Mouse (Mus musculus): ENCODE measurements around the gene Tnfsfm13. TPM values are rescaled to one million over a fixed set of nuclear protein-coding genes. Genes with fewer than 3 reads are reported as not detected.

Tnfsfm13 gene
- polyA plus RNA-seq, 1 experiment from 2014 or later = 3.7 TPM

DNA sequence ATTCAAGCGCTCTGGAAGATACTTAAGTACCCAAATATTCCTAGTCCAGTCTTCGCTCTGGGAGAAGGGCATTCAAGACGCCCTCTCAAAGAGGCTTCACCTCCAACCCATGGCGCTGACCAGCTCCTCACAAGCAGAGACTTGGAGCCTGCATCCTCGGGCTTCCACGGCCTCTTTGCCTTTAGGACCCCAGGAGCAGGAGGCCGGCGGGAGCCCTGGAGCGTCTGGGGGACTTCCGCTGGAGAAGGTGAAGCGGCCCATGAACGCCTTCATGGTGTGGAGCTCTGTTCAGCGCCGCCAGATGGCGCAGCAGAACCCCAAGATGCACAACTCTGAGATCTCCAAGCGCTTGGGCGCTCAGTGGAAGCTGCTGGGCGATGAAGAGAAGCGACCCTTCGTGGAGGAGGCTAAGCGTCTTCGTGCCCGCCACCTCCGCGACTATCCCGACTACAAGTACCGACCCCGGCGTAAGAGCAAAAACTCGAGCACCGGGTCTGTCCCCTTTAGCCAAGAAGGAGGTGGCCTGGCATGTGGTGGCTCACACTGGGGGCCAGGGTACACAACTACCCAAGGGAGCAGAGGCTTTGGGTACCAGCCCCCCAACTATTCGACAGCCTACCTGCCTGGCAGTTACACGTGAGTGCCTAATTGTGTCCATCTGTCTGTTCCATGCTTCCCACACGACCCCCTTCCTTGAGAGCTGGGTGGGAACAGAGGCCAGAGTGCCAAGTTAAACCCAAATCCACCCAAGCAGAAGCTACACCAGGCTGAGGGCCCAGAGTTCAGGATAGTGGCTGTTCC, 40.4 kb downstream of the Tnfsfm13 start, which contains the start of gene Sox15:
Gene Sox15, plus strand, starts transcription at position 51 of the 801 bp plus-strand sequence.
- H3K4me1 ChIP-seq (replicated peaks; ENCODE audit: control insufficient read depth, insufficient read depth, low read length) = peaks cover 6% of the 10 kb centered on the region; the same call in 1 of the 2 replicates
- H3K27me3 ChIP-seq (replicated peaks; ENCODE audit: control insufficient read depth, insufficient read depth, low read length) = no peaks in the 10 kb centered on the region
- H3K27ac ChIP-seq (ENCODE audit: low read depth) = peak within 1 kb of the TSS; percentile 22; the same call in 1 of the 2 replicates
- peak; percentile 71 for ATAC-seq (replicated peaks; ENCODE audit: low FRiP score, low TSS enrichment, low read depth)
- no peak within 1 kb of the TSS for H3K4me2 ChIP-seq (ENCODE audit: low read length)
- no peak within 1 kb of the TSS for H3K9ac ChIP-seq (ENCODE audit: low read length)
- peaks cover 83% of the 10 kb centered on the region for H3K36me3 ChIP-seq (ENCODE audit: control insufficient read depth, insufficient read depth, low read length)
- no peaks in the 10 kb centered on the region for H3K9me3 ChIP-seq (ENCODE audit: control insufficient read depth, low read length)
- WGBS = 24% methylated on average over 34 of the region's 34 CpGs
- DNase-seq (ENCODE audit: low spot score) = peak; percentile 86
- no peak within 1 kb of the TSS for H3K4me3 ChIP-seq (ENCODE audit: low read depth, low read length)

DNA sequence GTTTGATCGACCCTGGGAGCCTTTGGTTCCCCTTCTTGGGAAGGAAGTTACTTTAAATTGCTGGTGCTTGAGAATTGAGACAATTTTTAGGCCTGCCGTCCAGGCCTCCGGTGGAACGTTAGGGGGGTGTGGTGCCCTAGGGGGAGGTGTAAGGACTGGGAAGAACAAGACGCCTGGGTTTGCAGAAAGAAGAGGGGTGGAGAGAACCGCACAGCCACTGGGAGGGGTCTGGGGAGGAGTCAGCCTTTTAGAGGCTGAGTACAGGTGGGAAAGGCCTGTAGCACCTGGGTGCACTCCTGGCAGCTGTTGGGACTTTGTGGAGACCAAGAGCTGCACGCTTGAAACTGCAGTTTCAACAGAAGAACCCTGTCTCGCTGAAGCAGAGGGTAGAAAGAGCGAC, 41.1 kb downstream of the Tnfsfm13 start:
- no peak overlapping the region for H3K4me2 ChIP-seq (ENCODE audit: low read length)
- H3K36me3 ChIP-seq (ENCODE audit: control insufficient read depth, insufficient read depth, low read length) = peaks cover 84% of the 10 kb centered on the region
- H3K9ac ChIP-seq (ENCODE audit: low read length) = no peak overlapping the region
- H3K27me3 ChIP-seq (replicated peaks; ENCODE audit: control insufficient read depth, insufficient read depth, low read length) = no peaks in the 10 kb centered on the region
- peak overlapping the region; percentile 22; the same call in 1 of the 2 replicates for H3K27ac ChIP-seq (ENCODE audit: low read depth)
- H3K4me3 ChIP-seq (ENCODE audit: low read depth, low read length) = no peak overlapping the region
- no peaks in the 10 kb centered on the region for H3K9me3 ChIP-seq (ENCODE audit: control insufficient read depth, low read length)
- WGBS = 39% methylated on average over 9 of the region's 9 CpGs
- ATAC-seq (replicated peaks; ENCODE audit: low FRiP score, low TSS enrichment, low read depth) = no peak
- peak; percentile 57 for DNase-seq (ENCODE audit: low spot score)
- H3K4me1 ChIP-seq (replicated peaks; ENCODE audit: control insufficient read depth, insufficient read depth, low read length) = peaks cover 6% of the 10 kb centered on the region; the same call in 1 of the 2 replicates

GRCm38 (mm10) chr11:69653399-69653798, 42.5 kb downstream of the Tnfsfm13 start:
- ATAC-seq (replicated peaks; ENCODE audit: low FRiP score, low TSS enrichment, low read depth) = no peak
- Histone ChIP-seq H3K27ac (ENCODE audit: low read depth) (no peak overlapping the region), H3K9me3 (ENCODE audit: control insufficient read depth, low read length) (no peaks in the 10 kb centered on the region), H3K4me2 (ENCODE audit: low read length) (no peak overlapping the region), H3K27me3 (replicated peaks; ENCODE audit: control insufficient read depth, insufficient read depth, low read length) (no peaks in the 10 kb centered on the region), H3K4me3 (ENCODE audit: low read depth, low read length) (no peak overlapping the region), H3K9ac (ENCODE audit: low read length) (no peak overlapping the region), H3K4me1 (replicated peaks; ENCODE audit: control insufficient read depth, insufficient read depth, low read length) (peaks cover 6% of the 10 kb centered on the region; the same call in 1 of the 2 replicates), H3K36me3 (ENCODE audit: control insufficient read depth, insufficient read depth, low read length) (peaks cover 84% of the 10 kb centered on the region)
- 69% methylated on average over 5 of the region's 5 CpGs for WGBS
- DNase-seq (ENCODE audit: low spot score) = no peak

DNA sequence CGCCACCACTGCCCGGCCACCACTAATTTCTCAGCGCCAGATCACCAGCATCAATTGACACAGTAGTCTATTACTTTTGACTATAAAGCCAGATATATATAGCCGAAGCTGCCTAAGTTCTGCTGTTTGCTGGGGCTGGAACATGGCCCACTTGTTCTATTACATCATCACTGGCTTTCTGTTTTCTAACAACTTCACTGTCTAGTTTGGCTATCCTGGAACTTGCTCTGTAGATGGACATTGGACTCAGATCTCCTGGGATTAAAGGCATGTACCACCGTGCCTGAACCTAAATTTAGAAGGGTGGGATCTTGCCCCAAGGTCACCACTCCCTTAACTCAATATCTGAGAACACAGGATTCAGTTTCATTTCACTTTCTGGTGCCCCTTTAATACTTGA, 50.0 kb downstream of the Tnfsfm13 start:
- Histone ChIP-seq H3K9me3 (ENCODE audit: control insufficient read depth, low read length) (no peaks in the 10 kb centered on the region), H3K9ac (ENCODE audit: low read length) (no peak overlapping the region), H3K27me3 (replicated peaks; ENCODE audit: control insufficient read depth, insufficient read depth, low read length) (no peaks in the 10 kb centered on the region), H3K4me1 (replicated peaks; ENCODE audit: control insufficient read depth, insufficient read depth, low read length) (no peaks in the 10 kb centered on the region), H3K4me2 (ENCODE audit: low read length) (no peak overlapping the region), H3K36me3 (ENCODE audit: control insufficient read depth, insufficient read depth, low read length) (peaks cover 96% of the 10 kb centered on the region), H3K4me3 (ENCODE audit: low read depth, low read length) (no peak overlapping the region), H3K27ac (ENCODE audit: low read depth) (no peak overlapping the region)
- WGBS = 89% methylated on average over 5 of the region's 5 CpGs
- no peak for DNase-seq (ENCODE audit: low spot score)
- ATAC-seq (replicated peaks; ENCODE audit: low FRiP score, low TSS enrichment, low read depth) = no peak

DNA sequence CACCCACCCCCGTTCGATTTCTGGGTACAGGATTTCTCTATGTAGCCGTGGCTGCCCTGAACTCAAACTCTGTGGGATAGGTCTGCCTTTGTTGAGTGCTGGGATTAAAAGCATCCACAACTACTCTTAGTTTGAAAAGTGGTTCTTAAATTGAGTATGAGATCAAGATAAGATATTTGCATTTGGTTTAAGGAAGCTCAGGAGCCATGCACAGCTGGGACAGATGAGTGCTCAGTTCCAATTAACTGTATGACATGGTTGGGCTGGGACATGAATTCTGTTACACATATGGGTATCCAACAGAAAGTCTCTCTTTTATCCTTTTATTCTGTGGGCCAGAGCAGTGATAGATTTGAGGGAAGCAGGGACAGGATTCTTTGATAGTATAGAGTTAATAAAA, 60.4 kb downstream of the Tnfsfm13 start:
- ATAC-seq (replicated peaks; ENCODE audit: low FRiP score, low TSS enrichment, low read depth) (no peak), DNase-seq (ENCODE audit: low spot score) (no peak)
- Histone ChIP-seq H3K9me3 (ENCODE audit: control insufficient read depth, low read length) (no peaks in the 10 kb centered on the region), H3K27ac (ENCODE audit: low read depth) (no peak overlapping the region), H3K9ac (ENCODE audit: low read length) (no peak overlapping the region), H3K27me3 (replicated peaks; ENCODE audit: control insufficient read depth, insufficient read depth, low read length) (no peaks in the 10 kb centered on the region), H3K4me2 (ENCODE audit: low read length) (peak overlapping the region; percentile 84), H3K4me1 (replicated peaks; ENCODE audit: control insufficient read depth, insufficient read depth, low read length) (peaks cover 24% of the 10 kb centered on the region), H3K4me3 (ENCODE audit: low read depth, low read length) (no peak overlapping the region), H3K36me3 (ENCODE audit: control insufficient read depth, insufficient read depth, low read length) (peaks cover 25% of the 10 kb centered on the region)
- WGBS = 77% methylated on average over 3 of the region's 3 CpGs

GRCm38 (mm10) chr11:69633128-69633866, 62.6 kb downstream of the Tnfsfm13 start:
- peaks cover 24% of the 10 kb centered on the region for H3K4me1 ChIP-seq (replicated peaks; ENCODE audit: control insufficient read depth, insufficient read depth, low read length)
- peak overlapping the region; percentile 88 for H3K4me3 ChIP-seq (ENCODE audit: low read depth, low read length)
- ATAC-seq (replicated peaks; ENCODE audit: low FRiP score, low TSS enrichment, low read depth) (peak; percentile 77), DNase-seq (ENCODE audit: low spot score) (no peak)
- 0% methylated on average over 38 of the region's 50 CpGs for WGBS
- peaks cover 7% of the 10 kb centered on the region; the same call in 1 of the 2 replicates for H3K36me3 ChIP-seq (ENCODE audit: control insufficient read depth, insufficient read depth, low read length)
- H3K9ac ChIP-seq (ENCODE audit: low read length) = peak overlapping the region; percentile 94
- H3K27ac ChIP-seq (ENCODE audit: low read depth) = peak overlapping the region; percentile 93
- H3K9me3 ChIP-seq (ENCODE audit: control insufficient read depth, low read length) = no peaks in the 10 kb centered on the region
- H3K27me3 ChIP-seq (replicated peaks; ENCODE audit: control insufficient read depth, insufficient read depth, low read length) = no peaks in the 10 kb centered on the region
- H3K4me2 ChIP-seq (ENCODE audit: low read length) = peak overlapping the region; percentile 84

MicroRNAs encoded within 50 kb of the gene (microRNA counts, 519-probe panel; counts per million panel counts)
- microRNA mmu-miR-1934 (not detected), microRNA mmu-miR-467f (3,040 counts per million, percentile 35 among the panel's probes with 10 or more counts)

Small RNAs within 50 kb of the gene (microRNA-seq; reads per million reads assigned to microRNA genes)
- gene Mir1934 (4.5 reads per million, percentile 32 among the genes with 10 or more reads in this experiment), gene Mir467f (not detected)

Other genes with a start within 250 kb of the Tnfsfm13 start
- 0.98 and 1.9 TPM in 2 replicates for gene Dnah2, start 147.0 kb downstream of the Tnfsfm13 start, polyA plus RNA-seq (2014; fragmentation: Nextera tagmentation; extraction: Ambion mirVana)
- gene Efnb3, start 135.9 kb downstream of the Tnfsfm13 start, polyA plus RNA-seq (2014; fragmentation: Nextera tagmentation; extraction: Ambion mirVana) = 4.0 and 4.9 TPM in 2 replicates
- gene Wrap53, start 115.8 kb downstream of the Tnfsfm13 start, polyA plus RNA-seq (2014; fragmentation: Nextera tagmentation; extraction: Ambion mirVana) = 26.8 and 31.8 TPM in 2 replicates
- gene Trp53, start 115.7 kb downstream of the Tnfsfm13 start, polyA plus RNA-seq (2014; fragmentation: Nextera tagmentation; extraction: Ambion mirVana) = 176 and 192 TPM in 2 replicates
- gene Atp1b2, start 90.2 kb downstream of the Tnfsfm13 start, polyA plus RNA-seq (2014; fragmentation: Nextera tagmentation; extraction: Ambion mirVana) = 7.3 and 8.2 TPM in 2 replicates
- gene Shbg, start 78.2 kb downstream of the Tnfsfm13 start, polyA plus RNA-seq (2014; fragmentation: Nextera tagmentation; extraction: Ambion mirVana) = not detected in 2 replicates
- 16.8 and 18.1 TPM in 2 replicates for gene Sat2, start 74.1 kb downstream of the Tnfsfm13 start, polyA plus RNA-seq (2014; fragmentation: Nextera tagmentation; extraction: Ambion mirVana)
- gene Fxr2, start 63.1 kb downstream of the Tnfsfm13 start, polyA plus RNA-seq (2014; fragmentation: Nextera tagmentation; extraction: Ambion mirVana) = 22.6 and 23.0 TPM in 2 replicates
- 0.35 TPM in 1 of 2 replicates, not detected in the other for gene Sox15, start 40.8 kb downstream of the Tnfsfm13 start, polyA plus RNA-seq (2014; fragmentation: Nextera tagmentation; extraction: Ambion mirVana)
- gene Mpdu1, start 33.5 kb downstream of the Tnfsfm13 start, polyA plus RNA-seq (2014; fragmentation: Nextera tagmentation; extraction: Ambion mirVana) = 32.1 and 39.3 TPM in 2 replicates
- 12.4 and 16.3 TPM in 2 replicates for gene Cd68, start 29.9 kb downstream of the Tnfsfm13 start, polyA plus RNA-seq (2014; fragmentation: Nextera tagmentation; extraction: Ambion mirVana)
- 645 and 692 TPM in 2 replicates for gene Eif4a1, start 23.7 kb downstream of the Tnfsfm13 start, polyA plus RNA-seq (2014; fragmentation: Nextera tagmentation; extraction: Ambion mirVana)
- gene Senp3, start 14.0 kb downstream of the Tnfsfm13 start, polyA plus RNA-seq (2014; fragmentation: Nextera tagmentation; extraction: Ambion mirVana) = 79.1 and 90.8 TPM in 2 replicates
- gene Tnfsf13, start 10.3 kb downstream of the Tnfsfm13 start, polyA plus RNA-seq (2014; fragmentation: Nextera tagmentation; extraction: Ambion mirVana) = 0.48 TPM in 1 of 2 replicates, not detected in the other
- 8.0 and 9.4 TPM in 2 replicates for gene Tnfsf12, start 249 bp downstream of the Tnfsfm13 start, polyA plus RNA-seq (2014; fragmentation: Nextera tagmentation; extraction: Ambion mirVana)
- 35.2 and 38.7 TPM in 2 replicates for gene Polr2a, start 62.5 kb upstream of the Tnfsfm13 start, polyA plus RNA-seq (2014; fragmentation: Nextera tagmentation; extraction: Ambion mirVana)
- gene Slc35g3, start 65.9 kb upstream of the Tnfsfm13 start, polyA plus RNA-seq (2014; fragmentation: Nextera tagmentation; extraction: Ambion mirVana) = not detected in 2 replicates
- 2.8 and 3.3 TPM in 2 replicates for gene Zbtb4, start 69.8 kb upstream of the Tnfsfm13 start, polyA plus RNA-seq (2014; fragmentation: Nextera tagmentation; extraction: Ambion mirVana)
- 3.5 and 4.4 TPM in 2 replicates for gene Chrnb1, start 99.8 kb upstream of the Tnfsfm13 start, polyA plus RNA-seq (2014; fragmentation: Nextera tagmentation; extraction: Ambion mirVana)
- 1.1 and 1.4 TPM in 2 replicates for gene Fgf11, start 105.8 kb upstream of the Tnfsfm13 start, polyA plus RNA-seq (2014; fragmentation: Nextera tagmentation; extraction: Ambion mirVana)
- 16.1 and 22.9 TPM in 2 replicates for gene Tmem102, start 109.5 kb upstream of the Tnfsfm13 start, polyA plus RNA-seq (2014; fragmentation: Nextera tagmentation; extraction: Ambion mirVana)
- gene Gm39566, start 119.2 kb upstream of the Tnfsfm13 start, polyA plus RNA-seq (2014; fragmentation: Nextera tagmentation; extraction: Ambion mirVana) = not detected in 2 replicates
- gene Spem2, start 122.4 kb upstream of the Tnfsfm13 start, polyA plus RNA-seq (2014; fragmentation: Nextera tagmentation; extraction: Ambion mirVana) = not detected in 2 replicates
- 0.17 TPM in 1 of 2 replicates, not detected in the other for gene Spem1, start 126.1 kb upstream of the Tnfsfm13 start, polyA plus RNA-seq (2014; fragmentation: Nextera tagmentation; extraction: Ambion mirVana)
- 8.5 TPM in 2 replicates for gene Nlgn2, start 141.7 kb upstream of the Tnfsfm13 start, polyA plus RNA-seq (2014; fragmentation: Nextera tagmentation; extraction: Ambion mirVana)
- 436 and 455 TPM in 2 replicates for gene Tmem256, start 142.4 kb upstream of the Tnfsfm13 start, polyA plus RNA-seq (2014; fragmentation: Nextera tagmentation; extraction: Ambion mirVana)
- 92.1 and 94.4 TPM in 2 replicates for gene Plscr3, start 150.3 kb upstream of the Tnfsfm13 start, polyA plus RNA-seq (2014; fragmentation: Nextera tagmentation; extraction: Ambion mirVana)
- 10.3 and 12.2 TPM in 2 replicates for gene Tnk1, start 162.6 kb upstream of the Tnfsfm13 start, polyA plus RNA-seq (2014; fragmentation: Nextera tagmentation; extraction: Ambion mirVana)
- gene Tmem95, start 181.9 kb upstream of the Tnfsfm13 start, polyA plus RNA-seq (2014; fragmentation: Nextera tagmentation; extraction: Ambion mirVana) = 0.38 TPM in 1 of 2 replicates, not detected in the other
- gene Kctd11, start 185.3 kb upstream of the Tnfsfm13 start, polyA plus RNA-seq (2014; fragmentation: Nextera tagmentation; extraction: Ambion mirVana) = 3.5 and 4.4 TPM in 2 replicates
- 8.1 and 9.3 TPM in 2 replicates for gene Acap1, start 199.4 kb upstream of the Tnfsfm13 start, polyA plus RNA-seq (2014; fragmentation: Nextera tagmentation; extraction: Ambion mirVana)
- gene 2810408A11Rik, start 204.9 kb upstream of the Tnfsfm13 start, polyA plus RNA-seq (2014; fragmentation: Nextera tagmentation; extraction: Ambion mirVana) = 8.8 and 10.7 TPM in 2 replicates
- gene Neurl4, start 205.0 kb upstream of the Tnfsfm13 start, polyA plus RNA-seq (2014; fragmentation: Nextera tagmentation; extraction: Ambion mirVana) = 13.3 and 14.5 TPM in 2 replicates
- 71.2 and 72.3 TPM in 2 replicates for gene Gps2, start 217.8 kb upstream of the Tnfsfm13 start, polyA plus RNA-seq (2014; fragmentation: Nextera tagmentation; extraction: Ambion mirVana)
- 1,854 and 1,877 TPM in 2 replicates for gene Eif5a, start 225.9 kb upstream of the Tnfsfm13 start, polyA plus RNA-seq (2014; fragmentation: Nextera tagmentation; extraction: Ambion mirVana)
- gene Ybx2, start 239.7 kb upstream of the Tnfsfm13 start, polyA plus RNA-seq (2014; fragmentation: Nextera tagmentation; extraction: Ambion mirVana) = 4.6 and 4.8 TPM in 2 replicates

Data from intestine, embryonic 14.5 days (tissue).